Mouse (Mus musculus): Measurements from ENCODE around the gene Cplx2.

GRCm38 (mm10) chr13:54322396-54323306, 48.5 kb upstream of the Cplx2 start:
- TF ChIP-seq POLR2A (IDR thresholded peaks at IDR 0.05; ENCODE audit: extremely low read depth, insufficient read depth, low read length): no peak
- TF ChIP-seq CTCF (IDR thresholded peaks at IDR 0.05; ENCODE audit: extremely low read depth, insufficient read depth, low read length): peak; percentile 61

Measured in cortical plate, adult 2 months (tissue).